Comparison of ENCODE assay signal across 23 mouse cellular contexts in the genomic region with DNA sequence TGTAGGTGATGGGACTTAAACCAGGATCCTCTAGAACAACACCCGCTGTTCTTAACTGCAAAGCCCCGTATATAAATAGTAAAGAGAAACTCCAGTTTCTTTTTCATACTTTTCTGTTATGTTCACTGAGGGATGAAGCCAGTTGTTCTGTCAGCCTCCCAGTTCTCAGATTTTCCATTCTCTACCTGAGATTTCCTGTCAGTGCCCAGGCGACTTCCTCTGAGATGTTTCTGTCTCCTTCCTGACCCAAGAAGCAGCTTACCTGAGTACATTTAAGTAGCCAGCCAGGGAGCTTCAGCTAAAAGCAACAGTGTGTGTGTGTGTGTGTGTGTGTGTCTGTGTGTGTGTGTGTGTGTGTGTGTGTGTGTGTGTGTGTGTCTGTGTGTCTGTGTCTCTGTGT. TPM values are rescaled to one million over a fixed set of nuclear protein-coding genes. Genes with fewer than 3 reads are reported as not detected.
A peak's percentile ranks its signal among the peaks of the same experiment; 100 is the strongest.
DNase-seq lines count a peak whose midpoint lies in the region; TF ChIP-seq lines count a peak whose summit lies in the region.
"Had no signal": no experiment of that assay in that cellular context is flagged by ENCODE, and none has a peak within 500 bp of the region (broad histone marks: within the 10 kb centered on the region; RNA-seq: fewer than 3 reads in every experiment).

No protein-coding gene starts in this region.

- dilution Hi-C loops in CH12.LX (cut with MboI; ENCODE audit: extremely low pct_ligation_motif_present, extremely low pct_unique_long_range_greater_than_20kb, low sequenced_read_pairs) = no loop called here

- 84% methylated on average over 3 of the region's 3 CpGs for WGBS in embryonic facial prominence, embryonic 10.5 days

- in situ Hi-C loops in CH12.LX (cut with MboI; ENCODE audit: low pct_ligation_motif_present, low pct_unique_long_range_greater_than_20kb, low sequenced_read_pairs) = no loop called here

- H3K36me3 ChIP-seq in CH12.LX (replicated peaks in 1 of 2; ENCODE audit: control insufficient read depth in 1 of 2, insufficient read depth in 1 of 2, low read length in 1 of 2) = no peaks in the 10 kb centered on the region
- H3K36me3 ChIP-seq in embryonic facial prominence, embryonic 10.5 days (replicated peaks) = no peaks in the 10 kb centered on the region
- H3K36me3 ChIP-seq: embryonic facial prominence, embryonic 12.5 days; embryonic facial prominence, embryonic 15.5 days; heart, embryonic 12.5 days; heart, embryonic 15.5 days; hindbrain, embryonic 10.5 days; hindbrain, embryonic 13.5 days had no signal

- H3K27ac ChIP-seq in CH12.LX (ENCODE audit: insufficient read depth, low read depth) = no peak overlapping the region
- H3K27ac ChIP-seq in embryonic facial prominence, embryonic 10.5 days (replicated peaks) = no peak overlapping the region
- H3K27ac ChIP-seq: embryonic facial prominence, embryonic 12.5 days; embryonic facial prominence, embryonic 15.5 days; heart, embryonic 15.5 days; hindbrain, embryonic 10.5 days; hindbrain, embryonic 13.5 days had no signal

- no peak for TF ChIP-seq CTCF in CH12.LX (conservative IDR thresholded peaks at IDR 0.05 in 1 of 2, IDR thresholded peaks at IDR 0.05 in 1 of 2; ENCODE audit: low read depth in 2 of 2, low read length in 2 of 2)

- TF ChIP-seq POLR2A in CH12.LX (IDR thresholded peaks at IDR 0.05; ENCODE audit: low read depth, low read length) = no peak

- no peak for TF ChIP-seq EP300 in CH12.LX (IDR thresholded peaks at IDR 0.05; ENCODE audit: low read length)

- peaks cover 6 to 38% of the 10 kb centered on the region in 2 experiments for H3K4me1 ChIP-seq in CH12.LX (ENCODE audit: control insufficient read depth in 1 of 2, insufficient read depth in 2 of 2)
- 0 out of 2 replicates have a peak, but pooled peaks cover 2% of the 10 kb centered on the region for H3K4me1 ChIP-seq in embryonic facial prominence, embryonic 10.5 days
- H3K4me1 ChIP-seq: embryonic facial prominence, embryonic 12.5 days; embryonic facial prominence, embryonic 15.5 days; hindbrain, embryonic 13.5 days had no signal

- H3K9me3 ChIP-seq in CH12.LX (replicated peaks; ENCODE audit: low read length) = peaks cover 8% of the 10 kb centered on the region
- H3K9me3 ChIP-seq in embryonic facial prominence, embryonic 10.5 days = peaks cover 8% of the 10 kb centered on the region; the same call in 1 of the 2 replicates
- H3K9me3 ChIP-seq: embryonic facial prominence, embryonic 12.5 days; embryonic facial prominence, embryonic 15.5 days; heart, embryonic 15.5 days; hindbrain, embryonic 13.5 days had no signal

- no peaks in the 10 kb centered on the region for H3K27me3 ChIP-seq in CH12.LX (replicated peaks)
- peaks cover 4% of the 10 kb centered on the region; the same call in 1 of the 2 replicates for H3K27me3 ChIP-seq in embryonic facial prominence, embryonic 10.5 days (replicated peaks; ENCODE audit: low read depth, poor library complexity, severe bottlenecking)
- H3K27me3 ChIP-seq: embryonic facial prominence, embryonic 12.5 days; embryonic facial prominence, embryonic 15.5 days; heart, embryonic 15.5 days; hindbrain, embryonic 13.5 days had no signal

- peak overlapping the region in 1 of 3 experiments; percentile 32 for H3K4me3 ChIP-seq in CH12.LX (replicated peaks in 1 of 3; ENCODE audit: low read depth in 2 of 3, low read length in 2 of 3, poor library complexity in 1 of 3)
- no peak overlapping the region for H3K4me3 ChIP-seq in embryonic facial prominence, embryonic 10.5 days
- H3K4me3 ChIP-seq: embryonic facial prominence, embryonic 12.5 days; embryonic facial prominence, embryonic 15.5 days; heart, embryonic 12.5 days; heart, embryonic 15.5 days; hindbrain, embryonic 10.5 days; hindbrain, embryonic 13.5 days had no signal

- H3K79me2 ChIP-seq in CH12.LX (replicated peaks; ENCODE audit: control insufficient read depth, extremely low read depth, insufficient read depth, poor library complexity, severe bottlenecking) = no peaks in the 10 kb centered on the region

- no peak for TF ChIP-seq RAD21 in CH12.LX (IDR thresholded peaks at IDR 0.05; ENCODE audit: low read depth, low read length)

- H3K9ac ChIP-seq in CH12.LX (ENCODE audit: insufficient read depth, low read depth) = no peak overlapping the region
- H3K9ac ChIP-seq: embryonic facial prominence, embryonic 12.5 days; embryonic facial prominence, embryonic 15.5 days; forebrain, postnatal 0 days; heart, embryonic 12.5 days; heart, embryonic 15.5 days; hindbrain, embryonic 13.5 days had no signal

- peak; percentile 64 for DNase-seq in CD4-positive helper T cell, adult 2 months (ENCODE audit: low read depth, low spot score)
- no peak for DNase-seq in CH12.LX (ENCODE audit: extremely low read depth)
- DNase-seq in naive thymus-derived CD4-positive, alpha-beta T cell, adult 2 months (ENCODE audit: low read depth) = peak; percentile 69
- no peak for DNase-seq in frontal cortex, adult 2 months (ENCODE audit: extremely low spot score in 1 of 2, low spot score in 1 of 2)
- DNase-seq in left cerebral cortex, adult 18-20 months (ENCODE audit: low spot score in 2 of 2) = no peak
- DNase-seq in embryonic facial prominence, embryonic 10.5 days (ENCODE audit: low spot score) = no peak
- DNase-seq: adrenal gland, adult 8-10 months; adrenal gland, postnatal 25 days; cerebellum, adult 11-12 months; cerebellum, adult 8-10 months; cerebellum, postnatal 14 days; forebrain, postnatal 0 days; gastrocnemius, postnatal 25 days; heart, adult 18-20 months; heart, postnatal 10 days; heart, postnatal 36 days had no signal

- H3K4me2 ChIP-seq in CH12.LX (ENCODE audit: insufficient read depth, low read depth, poor library complexity, severe bottlenecking) = peak overlapping the region; percentile 3; the same call in 1 of the 2 replicates
- H3K4me2 ChIP-seq: embryonic facial prominence, embryonic 12.5 days; embryonic facial prominence, embryonic 15.5 days; heart, embryonic 12.5 days; heart, embryonic 15.5 days; hindbrain, embryonic 13.5 days had no signal

TF ChIP-seq in CH12.LX, 34 proteins besides CTCF, POLR2A, EP300 and RAD21:
- peak; percentile 20; the same call in 1 of the 2 replicates for TF ChIP-seq IRF4 (IDR thresholded peaks at IDR 0.05; ENCODE audit: low read depth, low read length)
- no peak for TF ChIP-seq ETS1 (conservative IDR thresholded peaks at IDR 0.05; ENCODE audit: low read depth, low read length)
TF ChIP-seq in CH12.LX: peak in this region for 1.

RNA-seq across cellular contexts. Expression of gene Nup210, which starts 6.8 kb away (rescaled TPM):
- 103 TPM in 2 replicates for total RNA-seq in CH12.LX (2012; rRNA removed)
- 40.5 and 41.9 TPM in 2 replicates for total RNA-seq in CH12.LX (2014; rRNA removed)
- polyA plus RNA-seq in CH12.LX (2012; ENCODE audit: insufficient read length, low read depth) = 56.9 and 73.1 TPM in 2 replicates
- 26.4 and 26.7 TPM in 2 replicates for polyA plus RNA-seq in frontal cortex, adult 2 months (2012; rRNA removed)
- 10 to 100 TPM; 20.3 TPM for total RNA-seq in left cerebral cortex, adult 18-20 months (2021)
- 15.8 and 17.3 TPM in 2 replicates for polyA plus RNA-seq in embryonic facial prominence, embryonic 10.5 days (2016; fragmentation: Nextera tagmentation; extraction: Ambion mirVana)
- polyA plus RNA-seq: C2C12 had no signal

RNA-seq across cellular contexts. Expression of gene Hdac11, which starts 33.0 kb away (rescaled TPM):
- total RNA-seq in CH12.LX (2012; rRNA removed) = 0.55 and 2.1 TPM in 2 replicates
- total RNA-seq in CH12.LX (2014; rRNA removed) = 0.22 TPM in 1 of 2 replicates, not detected in the other
- 0.53 and 0.57 TPM in 2 replicates for polyA plus RNA-seq in CH12.LX (2012; ENCODE audit: insufficient read length, low read depth)
- polyA plus RNA-seq in frontal cortex, adult 2 months (2012; rRNA removed) = 167 and 189 TPM in 2 replicates
- total RNA-seq in left cerebral cortex, adult 18-20 months (2021) = 100 to 1,000 TPM; 170 to 186 TPM
- 8.6 and 9.8 TPM in 2 replicates for polyA plus RNA-seq in embryonic facial prominence, embryonic 10.5 days (2016; fragmentation: Nextera tagmentation; extraction: Ambion mirVana)

Comparison
In these comparisons a context has a peak if more than half of its experiments do, and no peak if none do; other contexts are left out.
1. DNase-seq: peak in CD4-positive helper T cell, adult 2 months (single experiment) and naive thymus-derived CD4-positive, alpha-beta T cell, adult 2 months (single experiment); none in CH12.LX (single experiment), frontal cortex, adult 2 months (0 of 2), left cerebral cortex, adult 18-20 months (0 of 2) and embryonic facial prominence, embryonic 10.5 days (single experiment).
2. RNA of gene Hdac11, which starts 33.0 kb away (polyA plus RNA-seq): 167 to 189 TPM in frontal cortex, adult 2 months; 8.6 to 9.8 TPM in embryonic facial prominence, embryonic 10.5 days and 0.53 to 0.57 TPM in CH12.LX; every median in the first group is over 10 times any median in the second.